Mouse (Mus musculus) 3T3-L1 (cell line): ENCODE measurements around the gene Siglech.
"Not testable (repeated sequence)": the region's sequence is repeated elsewhere in the genome, so short reads cannot be mapped to it uniquely, and the experiment has no call there.

Experiments
- DNase-seq: peaks from one replicate; pipeline ENCODE4 v3.0.0-alpha.2; 2015; ENCODE audit warnings: low read depth, low spot score

Gene Siglech

GRCm38 (mm10) chr7:55767926-55768325 lies at the start of gene Siglech:
Siglech (plus strand) TSS chr7:55768178.
- DNase-seq, result no peak

- DNase-seq, result no peak
These were observed 45.3 kb upstream of the Siglech start for GRCm38 (mm10) chr7:55722673-55723072.

- DNase-seq, result no peak
These were observed 39.1 kb upstream of the Siglech start for GRCm38 (mm10) chr7:55728903-55729302.

DNA sequence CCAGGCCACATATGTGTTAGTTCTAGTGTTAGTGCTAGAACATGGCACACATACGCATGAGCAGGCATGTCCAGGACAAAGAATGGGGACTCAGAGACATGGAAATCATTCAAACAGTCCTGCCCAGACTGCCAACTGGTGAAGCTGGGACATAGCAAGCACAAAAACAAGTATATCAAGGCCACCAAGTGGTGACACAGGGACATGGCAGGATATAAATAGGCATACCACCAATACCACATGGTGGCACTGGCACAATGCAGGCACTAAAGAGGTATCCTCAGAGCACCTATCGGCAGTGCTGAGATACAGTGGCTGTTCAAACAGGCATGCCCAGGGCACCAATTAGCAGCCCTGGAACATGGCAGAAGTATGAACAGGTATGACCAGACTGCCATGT lies 33.5 kb upstream of the Siglech start:
- peak; percentile 22 for DNase-seq

DNA sequence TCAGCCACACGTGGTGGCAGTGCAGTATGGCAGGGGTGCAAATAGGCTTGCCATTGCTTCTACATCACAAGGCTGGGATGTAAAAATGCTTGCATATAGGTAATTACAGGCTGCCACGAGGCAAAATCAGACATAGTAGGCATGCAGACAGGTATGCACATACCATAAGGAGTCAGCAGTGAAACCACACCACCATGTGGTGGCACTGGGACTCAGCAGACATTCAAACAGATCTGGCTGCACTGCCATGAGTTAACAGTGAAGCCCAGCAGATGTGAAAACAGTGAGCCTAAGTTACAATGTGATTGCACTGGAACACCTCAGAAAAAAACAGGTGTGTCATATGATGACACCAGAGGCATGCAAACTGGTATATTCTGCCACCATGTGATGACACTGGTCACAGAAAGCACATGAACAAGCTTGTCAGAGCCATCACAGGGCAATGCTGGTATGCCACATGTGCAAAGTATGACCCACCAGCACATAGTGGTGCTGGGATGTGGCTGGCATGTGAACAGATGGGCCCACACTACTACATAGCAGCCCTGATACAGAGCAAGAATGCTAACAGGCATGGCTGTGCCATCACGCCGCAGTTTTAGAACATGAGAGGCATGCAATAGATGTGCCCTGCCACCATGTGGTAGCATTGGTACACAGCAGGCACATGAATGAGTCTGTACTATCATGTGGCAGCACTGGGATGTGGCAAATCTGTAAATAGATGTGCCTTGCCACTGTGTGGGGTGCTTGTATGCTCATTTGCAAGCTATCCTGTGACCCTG lies 30.7 kb upstream of the Siglech start:
- peak; percentile 26 for DNase-seq

DNA sequence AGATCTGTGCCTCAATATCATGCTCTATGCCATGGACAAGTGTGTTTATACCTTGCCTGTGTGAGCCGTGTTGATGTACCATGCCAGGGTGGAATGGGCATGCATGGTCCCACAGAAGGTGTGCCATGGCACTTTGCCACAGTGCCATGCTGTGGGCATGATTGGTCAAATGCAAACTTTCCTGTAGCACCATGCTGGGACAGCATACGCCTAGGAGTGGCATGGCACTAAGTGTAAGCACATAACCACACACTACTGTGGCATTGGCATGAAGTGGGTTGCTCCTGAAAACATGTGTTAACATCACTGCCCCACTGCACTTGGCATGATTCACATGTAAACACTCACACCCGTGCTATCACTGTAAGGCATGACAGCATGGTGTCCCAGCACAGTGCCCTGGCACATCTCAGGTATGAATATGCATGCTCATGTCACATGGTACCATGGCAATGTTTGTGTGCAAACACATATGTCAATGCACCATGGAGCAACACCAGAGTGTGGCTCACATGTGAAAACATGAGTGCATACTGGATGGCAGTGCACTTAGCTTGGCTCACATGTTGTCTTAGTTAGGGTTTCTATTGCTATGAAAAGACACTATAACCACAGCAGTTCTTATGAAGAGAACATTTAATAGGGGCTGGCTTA lies 24.2 kb upstream of the Siglech start:
- DNase-seq, result no peak

GRCm38 (mm10) chr7:55744566-55745220 lies 23.3 kb upstream of the Siglech start:
- no peak for DNase-seq

- DNase-seq, result no peak
These were observed 17.1 kb upstream of the Siglech start for GRCm38 (mm10) chr7:55750841-55751240.

DNA sequence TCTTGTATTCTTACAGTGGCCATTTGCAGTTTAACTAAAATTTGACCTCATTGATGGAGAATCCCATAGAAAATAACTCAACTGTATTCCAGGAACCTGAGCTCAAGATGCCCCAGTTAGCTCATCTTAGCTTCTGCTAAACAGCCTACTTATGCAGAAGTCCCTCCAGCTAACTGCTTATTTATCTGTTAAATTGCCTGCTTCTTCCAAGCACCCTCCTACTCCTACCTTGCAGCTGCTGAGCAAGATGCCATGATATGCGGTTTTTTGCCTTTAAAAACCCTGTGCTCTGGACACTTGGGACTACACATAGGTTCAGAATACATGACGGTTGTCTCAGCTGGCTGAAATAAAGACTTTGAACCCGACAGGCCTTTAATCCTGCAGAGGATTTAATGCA lies 8.6 kb upstream of the Siglech start:
- no peak for DNase-seq

- no peak for DNase-seq
These were observed 12.0 kb downstream of the Siglech start for GRCm38 (mm10) chr7:55780011-55780410.

GRCm38 (mm10) chr7:55782493-55782892 lies 14.5 kb downstream of the Siglech start:
- DNase-seq, result no peak

DNA sequence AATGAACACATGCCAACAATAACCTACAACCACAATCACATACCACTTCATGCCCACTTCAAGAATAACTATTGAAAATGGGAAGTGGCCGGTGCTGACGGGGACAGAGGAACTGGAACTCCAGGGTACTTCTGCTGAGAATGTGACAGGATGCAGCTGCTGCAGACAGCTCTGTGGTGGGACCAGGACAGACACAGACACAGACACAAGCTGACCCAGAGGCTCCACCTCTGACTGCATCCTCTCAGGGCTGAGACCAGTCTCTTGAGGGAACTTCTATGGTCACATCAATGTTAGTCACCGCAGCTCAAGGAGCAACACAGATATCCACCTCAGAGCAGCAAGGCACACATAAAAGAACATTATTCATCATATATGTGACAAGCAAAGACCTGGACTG lies 16.6 kb downstream of the Siglech start:
- no peak for DNase-seq

DNA sequence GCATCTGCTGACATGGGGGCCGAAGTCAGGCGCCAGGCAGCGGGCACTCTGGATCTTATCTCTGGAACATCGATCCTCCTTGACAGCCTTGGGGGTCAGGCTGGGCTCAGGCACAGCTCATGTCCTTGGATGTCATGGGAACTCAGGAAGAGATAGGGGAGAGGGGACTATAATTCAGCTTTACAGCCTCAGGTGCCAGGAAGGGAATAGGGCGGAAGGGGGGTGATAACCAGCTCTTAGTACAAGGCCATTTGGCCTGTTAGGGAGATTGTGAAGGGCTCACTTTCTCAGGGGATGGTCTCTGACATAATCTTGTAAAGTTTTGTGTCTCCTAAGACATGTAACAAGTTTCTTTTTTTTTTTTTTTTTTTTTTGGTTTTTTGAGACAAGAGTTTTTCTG lies 22.6 kb downstream of the Siglech start:
- DNase-seq, result not testable (repeated sequence)

DNA sequence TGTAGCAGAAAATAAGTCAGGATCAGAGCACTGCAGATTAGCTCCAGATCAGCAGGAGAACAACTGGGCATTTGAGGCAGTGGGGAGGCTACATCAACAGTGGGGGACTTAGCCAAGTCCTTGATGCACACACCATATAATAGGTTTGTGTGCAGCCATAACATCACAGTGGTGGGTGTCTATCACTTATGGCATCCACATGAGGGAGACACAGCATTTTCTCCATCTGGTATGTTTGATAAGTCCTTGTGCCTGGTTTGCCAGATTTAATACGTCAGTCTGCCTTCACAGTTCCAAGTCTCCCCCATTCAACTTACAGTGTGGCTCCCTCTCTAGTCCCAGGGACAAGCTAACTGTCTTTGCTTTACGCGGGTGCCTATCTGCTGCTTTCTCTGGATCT lies 24.3 kb downstream of the Siglech start:
- no peak for DNase-seq

DNA sequence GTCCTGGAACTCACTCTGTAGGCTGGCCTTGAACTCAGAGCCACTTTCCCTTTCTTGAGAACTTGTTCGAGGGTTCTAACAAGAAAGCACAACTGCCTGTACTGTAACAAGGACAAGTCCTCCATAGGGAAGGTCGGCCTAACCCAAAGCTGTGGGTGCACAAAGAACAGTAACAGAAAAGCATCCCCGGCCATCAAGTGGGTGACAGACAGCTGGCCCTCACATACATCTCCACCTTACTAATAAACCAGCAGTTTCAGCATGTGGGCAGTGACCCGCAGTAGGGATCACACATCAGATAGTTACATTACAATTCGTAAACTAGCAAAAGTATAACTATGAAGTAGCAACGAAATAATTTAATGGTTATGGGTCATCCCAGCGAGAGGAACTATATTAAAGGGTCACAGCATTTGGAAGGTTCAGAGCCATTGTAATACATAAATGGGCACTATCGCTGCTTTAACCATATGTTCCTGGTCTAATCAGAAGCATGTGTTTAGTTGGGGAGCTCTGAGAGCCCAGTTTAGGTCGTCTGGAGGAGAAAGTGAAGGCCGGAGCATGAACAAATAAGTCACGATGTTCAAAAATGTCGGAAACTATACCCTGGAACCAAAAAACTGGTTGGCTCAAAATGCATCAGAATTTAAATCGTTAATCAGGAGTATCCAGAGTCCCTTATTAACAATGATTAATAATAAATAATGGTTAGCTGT lies 25.4 kb downstream of the Siglech start:
- no peak for DNase-seq

DNA sequence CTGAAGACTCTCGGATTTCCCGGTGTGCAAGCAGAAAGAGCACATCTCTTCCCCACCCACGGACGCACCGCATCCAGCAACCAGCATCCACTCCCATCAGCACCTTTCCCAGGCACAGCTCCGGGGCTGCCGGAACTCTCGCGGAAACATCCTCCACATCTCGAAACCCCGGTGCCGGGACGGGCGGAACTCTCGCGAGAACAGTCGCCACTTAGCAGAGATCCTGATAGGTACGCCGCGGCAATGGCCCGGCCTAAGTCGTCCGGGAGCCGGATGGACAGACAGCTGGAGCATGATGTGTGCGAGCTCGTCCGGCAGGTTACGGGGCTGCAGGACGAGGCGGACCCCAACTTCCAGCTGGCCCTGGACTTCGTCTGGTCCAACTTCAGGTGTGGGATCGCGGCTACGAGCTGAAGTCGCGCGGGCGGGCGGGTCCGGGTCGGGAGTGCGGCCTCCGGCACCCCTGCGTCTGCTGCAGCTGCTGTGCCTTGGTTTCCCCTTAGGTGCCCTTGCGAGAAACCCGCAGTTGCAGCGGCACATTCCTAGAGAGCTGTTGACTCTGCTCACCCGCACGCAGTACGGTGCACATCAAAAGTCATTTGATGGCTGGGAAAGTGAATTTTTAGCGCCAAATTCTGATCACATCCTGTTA lies 26.1 kb downstream of the Siglech start, which contains the start of gene Tubgcp5:
Gene Tubgcp5 (plus strand): TSS at position 203 of the 652 bp plus-strand sequence.
- peak; percentile 97 for DNase-seq

GRCm38 (mm10) chr7:55799981-55800380 lies 32.0 kb downstream of the Siglech start:
- no peak for DNase-seq

DNA sequence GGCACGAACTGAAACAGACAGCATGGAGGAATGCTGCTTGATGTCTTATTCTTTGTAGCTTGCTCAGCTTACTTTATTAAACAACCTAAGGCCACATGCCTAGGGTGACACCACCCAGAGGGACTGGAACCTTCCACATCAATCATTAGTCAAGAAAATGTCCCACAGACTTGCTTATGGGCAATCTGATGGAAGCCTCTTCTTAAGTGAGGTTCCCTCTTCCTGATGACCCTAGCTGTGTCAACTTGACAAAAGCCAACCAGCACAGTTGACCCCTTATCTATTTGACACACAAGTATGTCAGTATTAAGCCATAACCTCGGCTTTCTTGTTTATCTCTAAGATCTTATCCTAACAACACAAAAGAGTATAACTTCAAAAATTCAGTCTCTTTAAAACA lies 42.0 kb downstream of the Siglech start:
- no peak for DNase-seq

DNA sequence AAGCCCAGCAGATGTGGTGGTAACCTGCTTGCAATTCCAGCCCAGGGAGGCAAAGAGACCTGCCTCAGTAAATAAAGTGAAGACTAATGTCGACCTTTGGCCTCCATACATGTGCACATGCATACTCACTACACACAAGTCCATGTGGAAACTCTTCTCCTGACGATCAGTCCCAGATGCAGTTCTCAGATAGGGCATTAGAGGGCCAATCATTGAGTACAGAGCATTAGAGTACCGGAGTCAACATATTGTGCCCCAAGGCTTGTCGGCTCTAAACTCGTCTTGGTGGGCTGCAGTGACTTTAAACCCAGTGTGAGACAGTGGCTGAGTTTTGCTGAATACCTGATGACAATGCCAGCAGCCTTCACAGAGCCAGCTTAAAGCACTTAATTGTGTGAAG lies 56.5 kb downstream of the Siglech start:
- peak; percentile 19 for DNase-seq

DNA sequence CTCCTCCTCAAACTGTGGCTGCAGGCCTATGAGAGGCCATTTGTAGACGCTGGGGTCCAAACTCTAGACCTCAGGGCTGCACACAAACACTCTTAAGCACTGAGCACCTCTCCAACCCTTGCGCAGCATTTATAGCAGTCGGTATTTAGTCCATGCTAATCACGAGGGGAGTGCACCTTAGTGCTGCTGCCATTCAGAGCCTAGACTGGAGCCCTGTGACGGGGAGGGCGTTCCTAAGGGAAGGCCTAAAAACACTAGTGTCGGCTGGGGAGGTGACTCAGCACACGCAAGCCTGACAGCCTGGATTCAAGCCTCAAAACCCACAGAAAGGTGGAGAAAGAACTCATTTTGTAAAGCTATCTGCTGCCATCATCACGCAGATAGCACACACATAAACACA lies 59.6 kb downstream of the Siglech start:
- DNase-seq, result no peak
